Mouse (Mus musculus): Measurements from ENCODE around the gene Mixl1. TPM values are rescaled to one million over a fixed set of nuclear protein-coding genes. Genes with fewer than 3 reads are reported as not detected.

The Mixl1 gene
- polyA plus RNA-seq, 1 experiment: 0.04 TPM

- H3K27me3 ChIP-seq (ENCODE audit: control insufficient read depth, insufficient read depth, low read length): no peaks in the 10 kb centered on the region
- H3K27ac ChIP-seq (ENCODE audit: insufficient read depth, low read length): no peak overlapping the region
- no peak for TF ChIP-seq CTCF (IDR thresholded peaks at IDR 0.05; ENCODE audit: extremely low read depth, insufficient read depth, insufficient read length, insufficient replicate concordance)
- no peak for TF ChIP-seq POLR2A (IDR thresholded peaks at IDR 0.05; ENCODE audit: low read depth, low read length)
- 54% methylated on average over 6 of the region's 6 CpGs for WGBS
- no peaks in the 10 kb centered on the region for H3K4me1 ChIP-seq (ENCODE audit: control insufficient read depth, insufficient read depth, insufficient read length)
- H3K36me3 ChIP-seq (ENCODE audit: control insufficient read depth, insufficient read depth, low read length): no peaks in the 10 kb centered on the region
- H3K4me3 ChIP-seq (ENCODE audit: extremely low read depth, insufficient read depth, insufficient read length): no peak overlapping the region
- no peak for DNase-seq (ENCODE audit: low read depth in 1 of 2, low spot score in 2 of 2)
These were observed 6.6 kb upstream of the Mixl1 start for GRCm38 (mm10) chr1:180703400-180703799.

DNA sequence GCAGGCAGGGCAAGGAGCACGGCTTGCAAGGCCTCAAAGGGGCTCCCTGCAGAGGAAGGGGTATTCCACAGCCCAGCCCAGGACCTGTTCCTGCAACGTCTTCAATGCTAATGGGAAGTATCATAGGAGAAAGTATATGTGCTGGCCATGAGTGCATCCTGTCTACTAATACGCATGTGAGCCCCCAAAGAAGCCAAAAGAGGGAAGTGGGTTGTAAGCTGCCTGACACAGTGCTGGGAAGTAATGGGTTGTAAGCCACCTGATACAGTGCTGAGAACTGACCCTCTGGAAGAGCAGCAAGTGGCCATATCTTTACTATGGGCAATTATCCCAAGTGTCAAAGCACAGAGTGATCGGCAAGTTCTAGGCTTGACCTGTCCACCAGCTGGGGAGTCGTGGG lies 1.2 kb upstream of the Mixl1 start:
- DNase-seq (ENCODE audit: low read depth in 1 of 2, low spot score in 2 of 2): no peak
- Histone ChIP-seq H3K27me3 (ENCODE audit: control insufficient read depth, insufficient read depth, low read length) (peaks cover 8% of the 10 kb centered on the region), H3K36me3 (ENCODE audit: control insufficient read depth, insufficient read depth, low read length) (no peaks in the 10 kb centered on the region), H3K4me3 (ENCODE audit: extremely low read depth, insufficient read depth, insufficient read length) (no peak overlapping the region), H3K4me1 (ENCODE audit: control insufficient read depth, insufficient read depth, insufficient read length) (no peaks in the 10 kb centered on the region; the same call in 1 of the 2 replicates), H3K27ac (ENCODE audit: insufficient read depth, low read length) (no peak overlapping the region)
- TF ChIP-seq CTCF (IDR thresholded peaks at IDR 0.05; ENCODE audit: extremely low read depth, insufficient read depth, insufficient read length, insufficient replicate concordance): no peak
- TF ChIP-seq POLR2A (IDR thresholded peaks at IDR 0.05; ENCODE audit: low read depth, low read length): no peak
- 41% methylated on average over 5 of the region's 5 CpGs for WGBS

DNA sequence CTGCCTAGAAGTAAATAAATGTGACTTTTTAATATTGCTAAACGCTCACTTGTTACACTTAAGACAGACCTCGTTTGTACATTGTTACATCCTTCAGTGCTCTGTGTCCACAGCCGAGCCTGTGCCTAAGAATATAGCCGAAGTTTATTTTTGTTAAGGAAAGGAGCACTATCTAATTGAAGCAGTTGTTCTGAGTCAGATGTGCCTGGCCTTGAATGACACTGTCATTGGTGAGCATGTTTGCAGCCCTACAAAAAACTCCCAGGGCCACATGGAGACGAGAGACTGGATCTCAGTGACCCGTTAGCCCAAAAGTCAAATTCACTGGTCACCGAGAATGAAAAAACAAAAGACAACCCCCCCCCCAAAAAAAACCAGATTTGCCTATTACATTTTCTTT lies 5.5 kb downstream of the Mixl1 start:
- Histone ChIP-seq H3K4me3 (ENCODE audit: extremely low read depth, insufficient read depth, insufficient read length) (no peak overlapping the region), H3K4me1 (ENCODE audit: control insufficient read depth, insufficient read depth, insufficient read length) (no peaks in the 10 kb centered on the region), H3K27ac (ENCODE audit: insufficient read depth, low read length) (no peak overlapping the region), H3K36me3 (ENCODE audit: control insufficient read depth, insufficient read depth, low read length) (peaks cover 9% of the 10 kb centered on the region), H3K27me3 (ENCODE audit: control insufficient read depth, insufficient read depth, low read length) (no peaks in the 10 kb centered on the region)
- DNase-seq (ENCODE audit: low read depth in 1 of 2, low spot score in 2 of 2): no peak
- TF ChIP-seq CTCF (IDR thresholded peaks at IDR 0.05; ENCODE audit: extremely low read depth, insufficient read depth, insufficient read length, insufficient replicate concordance) (no peak), POLR2A (IDR thresholded peaks at IDR 0.05; ENCODE audit: low read depth, low read length) (no peak)
- 93% methylated on average over 7 of the region's 7 CpGs for WGBS

Other genes starting within 250 kb of the Mixl1 start
- 4.5 and 10.9 TPM in 2 replicates for gene Stum, start 213.5 kb downstream of the Mixl1 start, polyA plus RNA-seq (2012; rRNA removed)
- 42.7 and 44.5 TPM in 2 replicates for gene Parp1, start 128.1 kb downstream of the Mixl1 start, polyA plus RNA-seq (2012; rRNA removed)
- gene Lin9, start 55.9 kb downstream of the Mixl1 start, polyA plus RNA-seq (2012; rRNA removed): 3.8 and 3.9 TPM in 2 replicates
- gene Acbd3, start 29.0 kb upstream of the Mixl1 start, polyA plus RNA-seq (2012; rRNA removed): 7.3 and 8.2 TPM in 2 replicates
- gene H3f3a, start 116.9 kb upstream of the Mixl1 start, polyA plus RNA-seq (2012; rRNA removed): 361 and 391 TPM in 2 replicates
- 7.1 and 9.3 TPM in 2 replicates for gene Sde2, start 154.1 kb upstream of the Mixl1 start, polyA plus RNA-seq (2012; rRNA removed)
- not detected in 2 replicates for gene Lefty2, start 196.1 kb upstream of the Mixl1 start, polyA plus RNA-seq (2012; rRNA removed)
- gene Pycr2, start 207.3 kb upstream of the Mixl1 start, polyA plus RNA-seq (2012; rRNA removed): 41.7 and 53.9 TPM in 2 replicates
- 10.9 and 16.8 TPM in 2 replicates for gene Lefty1, start 238.0 kb upstream of the Mixl1 start, polyA plus RNA-seq (2012; rRNA removed)
- gene Tmem63a, start 245.3 kb upstream of the Mixl1 start, polyA plus RNA-seq (2012; rRNA removed): 38.6 and 42.5 TPM in 2 replicates

All from spleen, adult 2 months (tissue).